Mouse (Mus musculus): ENCODE data around the gene Arhgef6. TPM values are rescaled to one million over a fixed set of nuclear protein-coding genes. Genes with fewer than 3 reads are reported as not detected.

Gene Arhgef6
- total and polyA plus RNA-seq, 2 experiments from 2014 or later = 3.4 to 7.4 TPM

- ATAC-seq (peak; percentile 74), DNase-seq (peak; percentile 9)
- no peaks in the 10 kb centered on the region for H3K36me3 ChIP-seq (ENCODE audit: insufficient read depth)
- H3K27ac ChIP-seq (ENCODE audit: low read depth, low read length) = no peak overlapping the region
- no peak overlapping the region for H3K9ac ChIP-seq
- H3K27me3 ChIP-seq (ENCODE audit: insufficient read depth, low read length) = no peaks in the 10 kb centered on the region
- no peak overlapping the region for H3K4me3 ChIP-seq (ENCODE audit: low read depth, low read length)
- no peaks in the 10 kb centered on the region for H3K4me1 ChIP-seq (ENCODE audit: insufficient read depth)
- TF ChIP-seq CTCF (IDR thresholded peaks at IDR 0.05; ENCODE audit: low read depth) = no peak
- no peaks in the 10 kb centered on the region for H3K9me3 ChIP-seq (ENCODE audit: low read length)
- no peak overlapping the region for H3K4me2 ChIP-seq (ENCODE audit: low read depth)
- WGBS = 59% methylated on average over 8 of the region's 8 CpGs
Measured at GRCm38 (mm10) chrX:57303188-57303878, 35.2 kb downstream of the Arhgef6 start.

GRCm38 (mm10) chrX:57298946-57299345 lies 39.6 kb downstream of the Arhgef6 start:
- Histone ChIP-seq H3K9ac (no peak overlapping the region), H3K9me3 (ENCODE audit: low read length) (no peaks in the 10 kb centered on the region), H3K36me3 (ENCODE audit: insufficient read depth) (no peaks in the 10 kb centered on the region), H3K4me2 (ENCODE audit: low read depth) (no peak overlapping the region), H3K4me1 (ENCODE audit: insufficient read depth) (no peaks in the 10 kb centered on the region), H3K27me3 (ENCODE audit: insufficient read depth, low read length) (no peaks in the 10 kb centered on the region), H3K27ac (ENCODE audit: low read depth, low read length) (no peak overlapping the region), H3K4me3 (ENCODE audit: low read depth, low read length) (no peak overlapping the region)
- TF ChIP-seq CTCF (IDR thresholded peaks at IDR 0.05; ENCODE audit: low read depth) = no peak
- WGBS = 76% methylated on average over 7 of the region's 7 CpGs
- DNase-seq = no peak
- ATAC-seq = no peak

- Histone ChIP-seq H3K4me1 (ENCODE audit: insufficient read depth) (no peaks in the 10 kb centered on the region), H3K36me3 (ENCODE audit: insufficient read depth) (no peaks in the 10 kb centered on the region), H3K4me3 (ENCODE audit: low read depth, low read length) (no peak overlapping the region), H3K4me2 (ENCODE audit: low read depth) (no peak overlapping the region), H3K9me3 (ENCODE audit: low read length) (no peaks in the 10 kb centered on the region), H3K27me3 (ENCODE audit: insufficient read depth, low read length) (no peaks in the 10 kb centered on the region), H3K27ac (ENCODE audit: low read depth, low read length) (no peak overlapping the region), H3K9ac (no peak overlapping the region)
- WGBS = 65% methylated on average over 3 of the region's 3 CpGs
- no peak for DNase-seq
- no peak; the same call in 1 of the 2 replicates for ATAC-seq
- no peak for TF ChIP-seq CTCF (IDR thresholded peaks at IDR 0.05; ENCODE audit: low read depth)
Measured at GRCm38 (mm10) chrX:57288458-57288857, 50.1 kb downstream of the Arhgef6 start.

- Histone ChIP-seq H3K4me3 (ENCODE audit: low read depth, low read length) (no peak overlapping the region), H3K4me1 (ENCODE audit: insufficient read depth) (no peaks in the 10 kb centered on the region), H3K27ac (ENCODE audit: low read depth, low read length) (no peak overlapping the region), H3K27me3 (ENCODE audit: insufficient read depth, low read length) (no peaks in the 10 kb centered on the region), H3K9ac (no peak overlapping the region), H3K9me3 (ENCODE audit: low read length) (no peaks in the 10 kb centered on the region), H3K36me3 (ENCODE audit: insufficient read depth) (no peaks in the 10 kb centered on the region), H3K4me2 (ENCODE audit: low read depth) (no peak overlapping the region)
- ATAC-seq (0 out of 2 replicates have a peak, but pooled peaks have one; percentile 38), DNase-seq (no peak)
- WGBS = 44% methylated on average over 9 of the region's 9 CpGs
- TF ChIP-seq CTCF (IDR thresholded peaks at IDR 0.05; ENCODE audit: low read depth) = no peak
Measured at GRCm38 (mm10) chrX:57286281-57286680, 52.2 kb downstream of the Arhgef6 start.

GRCm38 (mm10) chrX:57282184-57282583 lies 56.3 kb downstream of the Arhgef6 start:
- H3K27me3 ChIP-seq (ENCODE audit: insufficient read depth, low read length) = no peaks in the 10 kb centered on the region
- no peak for DNase-seq
- H3K4me2 ChIP-seq (ENCODE audit: low read depth) = no peak overlapping the region
- no peaks in the 10 kb centered on the region for H3K9me3 ChIP-seq (ENCODE audit: low read length)
- no peak overlapping the region for H3K4me3 ChIP-seq (ENCODE audit: low read depth, low read length)
- H3K4me1 ChIP-seq (ENCODE audit: insufficient read depth) = no peaks in the 10 kb centered on the region
- ATAC-seq = no peak
- no peak overlapping the region for H3K27ac ChIP-seq (ENCODE audit: low read depth, low read length)
- no peaks in the 10 kb centered on the region for H3K36me3 ChIP-seq (ENCODE audit: insufficient read depth)
- 89% methylated on average over 3 of the region's 3 CpGs for WGBS
- no peak for TF ChIP-seq CTCF (IDR thresholded peaks at IDR 0.05; ENCODE audit: low read depth)
- H3K9ac ChIP-seq = no peak overlapping the region

- Histone ChIP-seq H3K4me1 (ENCODE audit: insufficient read depth) (no peaks in the 10 kb centered on the region), H3K27me3 (ENCODE audit: insufficient read depth, low read length) (no peaks in the 10 kb centered on the region), H3K27ac (ENCODE audit: low read depth, low read length) (no peak overlapping the region), H3K9me3 (ENCODE audit: low read length) (no peaks in the 10 kb centered on the region), H3K9ac (no peak overlapping the region), H3K4me2 (ENCODE audit: low read depth) (no peak overlapping the region), H3K36me3 (ENCODE audit: insufficient read depth) (no peaks in the 10 kb centered on the region), H3K4me3 (ENCODE audit: low read depth, low read length) (no peak overlapping the region)
- no peak for TF ChIP-seq CTCF (IDR thresholded peaks at IDR 0.05; ENCODE audit: low read depth)
- DNase-seq = no peak
- no peak for ATAC-seq
- WGBS = 38% methylated on average over 6 of the region's 6 CpGs
Measured at GRCm38 (mm10) chrX:57277560-57278335, 60.8 kb downstream of the Arhgef6 start.

- 82% methylated on average over 4 of the region's 4 CpGs for WGBS
Measured at GRCm38 (mm10) chrX:57263515-57263914, 75.0 kb downstream of the Arhgef6 start.

More at GRCm38 (mm10) chrX:57263515-57263914, 75.0 kb downstream of the Arhgef6 start:
- Histone ChIP-seq H3K9ac (no peak overlapping the region), H3K27ac (ENCODE audit: low read depth, low read length) (no peak overlapping the region), H3K27me3 (ENCODE audit: insufficient read depth, low read length) (no peaks in the 10 kb centered on the region), H3K4me2 (ENCODE audit: low read depth) (no peak overlapping the region), H3K9me3 (ENCODE audit: low read length) (no peaks in the 10 kb centered on the region), H3K36me3 (ENCODE audit: insufficient read depth) (no peaks in the 10 kb centered on the region), H3K4me1 (ENCODE audit: insufficient read depth) (no peaks in the 10 kb centered on the region), H3K4me3 (ENCODE audit: low read depth, low read length) (no peak overlapping the region)
- ATAC-seq = no peak
- no peak for TF ChIP-seq CTCF (IDR thresholded peaks at IDR 0.05; ENCODE audit: low read depth)
- DNase-seq = no peak

All from forebrain, postnatal 0 days (tissue).